Mouse (Mus musculus) adrenal gland, adult 2 months (tissue): ENCODE data around the gene Zswim4. TPM values are rescaled to one million over a fixed set of nuclear protein-coding genes. Genes with fewer than 3 reads are reported as not detected.

Source experiments
- DNase-seq: peaks from one replicate; pipeline ENCODE4 v3.0.0; 2021
- polyA plus RNA-seq: library from polyadenylated mRNA; depleted of rRNA; stranded (reverse); fragments of >200 nt; gene quantifications from 2 replicates; pipeline ENCODE4 v1.2.3, GENCODE M21; 2012
- total RNA-seq, 2 experiments: library from RNA; stranded (reverse); gene quantifications; 2 replicates each; pipeline ENCODE4 v1.2.3; 2021

Zswim4 gene
- total and polyA plus RNA-seq, 3 experiments = 31.4 to 76.1 (median 55.6) TPM

- no peak for DNase-seq
Observed at GRCm38 (mm10) chr8:84200126-84200555, 36.7 kb downstream of the Zswim4 start.

DNA sequence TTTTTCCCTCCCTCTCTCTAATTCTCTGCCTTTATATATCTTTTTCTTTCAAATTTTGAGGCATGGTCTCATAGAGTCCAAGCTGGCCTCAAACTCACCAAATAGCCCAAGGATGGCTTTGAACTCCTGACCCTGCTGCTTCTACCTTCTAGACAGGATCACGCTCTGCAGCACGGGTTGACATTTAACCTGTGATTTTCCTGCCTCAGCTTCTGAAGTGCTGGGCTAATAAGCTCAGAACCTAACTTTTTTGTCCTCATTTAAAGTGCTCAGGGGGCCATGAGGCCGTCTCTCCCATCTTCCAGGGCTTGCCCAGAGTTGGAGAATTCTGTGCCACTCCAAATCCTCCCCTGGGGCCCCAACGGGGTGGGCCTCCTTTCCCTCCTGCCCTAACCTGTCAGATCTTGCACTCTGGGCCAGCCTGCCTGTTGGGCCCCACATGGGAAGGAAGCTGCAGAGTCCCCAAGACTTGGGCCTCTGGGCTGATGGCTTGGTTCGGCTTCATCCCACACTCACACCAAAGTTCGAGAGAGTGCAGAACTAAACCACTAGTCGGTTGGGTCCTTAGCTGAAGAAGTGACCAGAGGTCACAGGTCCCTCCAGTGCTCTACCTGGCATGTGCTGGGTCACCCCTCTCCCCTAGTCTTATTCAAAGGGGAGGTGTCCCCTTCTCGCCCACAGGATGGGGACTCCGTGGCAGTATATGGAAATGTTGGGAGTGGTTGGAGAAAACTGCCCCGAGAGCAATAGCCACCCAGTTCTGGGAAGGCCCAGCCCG lies 37.3 kb downstream of the Zswim4 start:
- DNase-seq = no peak

DNA sequence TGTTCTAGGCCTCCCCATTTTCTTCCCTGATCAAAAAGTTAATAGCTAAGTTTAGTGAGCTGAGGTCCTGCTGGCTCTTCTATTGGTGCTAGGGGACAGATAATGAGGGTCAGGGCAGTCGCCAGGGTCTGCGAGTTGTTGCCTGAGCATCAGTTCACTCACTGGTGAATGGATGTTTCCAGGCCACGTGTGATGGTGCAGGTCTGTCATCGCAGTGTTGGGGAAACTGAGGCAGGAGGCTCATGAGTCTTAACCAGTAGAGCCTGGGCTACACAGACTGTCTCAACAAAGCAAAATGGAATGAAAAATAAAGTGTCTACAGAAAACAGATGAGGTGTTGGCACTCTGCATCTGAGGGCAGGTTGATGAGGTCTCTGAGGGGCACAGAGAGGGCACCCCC lies 38.0 kb downstream of the Zswim4 start:
- DNase-seq = no peak

GRCm38 (mm10) chr8:84197922-84198774 lies 38.7 kb downstream of the Zswim4 start:
- peak; percentile 95 for DNase-seq

GRCm38 (mm10) chr8:84197141-84197921 lies 39.5 kb downstream of the Zswim4 start:
- DNase-seq = peak; percentile 90

GRCm38 (mm10) chr8:84194224-84194743 lies 42.6 kb downstream of the Zswim4 start:
- DNase-seq = no peak

DNA sequence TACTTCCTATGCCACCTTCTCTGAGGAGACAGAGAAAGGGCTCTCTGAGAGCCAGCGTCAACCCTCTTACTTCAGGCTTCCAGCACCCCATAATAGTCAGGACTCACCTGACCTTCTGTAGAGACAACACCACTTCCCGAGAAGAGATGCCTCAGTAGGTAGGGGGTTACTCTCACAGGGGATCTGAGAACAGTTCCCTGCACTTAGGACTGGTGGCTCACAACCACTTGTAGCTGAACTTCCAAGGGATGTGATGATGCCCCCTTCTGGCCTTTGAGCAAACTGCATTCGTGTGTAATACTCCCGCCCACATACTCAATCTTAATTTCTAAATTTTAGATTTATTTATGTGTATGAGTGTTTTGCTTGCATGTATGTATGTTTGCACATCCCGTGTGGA lies 43.3 kb downstream of the Zswim4 start:
- DNase-seq = no peak

GRCm38 (mm10) chr8:84193161-84193560 lies 43.7 kb downstream of the Zswim4 start:
- DNase-seq = no peak

DNA sequence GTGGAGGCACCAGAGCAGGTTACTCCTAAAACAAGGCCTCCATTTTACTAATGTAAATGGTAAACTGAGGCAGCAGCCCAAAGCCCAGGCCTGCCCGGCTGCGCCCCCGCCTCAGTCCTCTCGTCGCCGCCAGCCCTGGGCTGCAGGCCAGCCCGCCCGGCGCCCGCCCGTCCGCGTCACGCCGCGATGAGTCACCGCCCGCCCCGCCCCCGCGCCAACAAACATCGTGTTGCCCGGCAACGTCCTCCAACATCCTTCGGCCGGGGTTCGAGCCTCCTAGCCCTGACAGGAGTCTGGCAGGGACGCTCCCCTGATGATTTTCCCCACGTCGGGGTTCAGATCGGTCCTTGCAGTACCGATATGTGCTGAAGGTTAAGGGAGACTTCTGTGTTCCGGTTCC lies 44.3 kb downstream of the Zswim4 start:
- DNase-seq = peak; percentile 92

DNA sequence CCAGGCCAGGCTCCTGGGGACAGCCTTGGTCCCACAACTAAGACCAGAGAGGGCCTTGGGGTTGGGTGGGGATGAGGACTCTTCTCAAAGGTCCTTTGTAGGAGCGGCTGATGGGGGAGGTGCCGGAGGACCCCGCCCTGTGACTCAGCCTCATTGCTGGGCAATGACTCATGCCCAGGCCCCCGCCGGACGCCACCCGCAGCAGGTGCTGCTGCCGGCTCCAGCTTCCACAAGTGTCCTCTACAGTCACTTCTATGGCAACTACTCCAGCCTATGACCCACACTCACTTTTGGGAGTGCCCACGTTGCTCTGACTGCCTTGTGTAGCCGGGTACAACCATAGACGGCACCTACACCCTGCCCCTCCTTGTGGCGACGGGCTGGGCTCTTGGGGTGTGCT lies 44.8 kb downstream of the Zswim4 start:
- DNase-seq = peak; percentile 92

GRCm38 (mm10) chr8:84190191-84190867 lies 46.5 kb downstream of the Zswim4 start:
- no peak for DNase-seq

- DNase-seq = peak; percentile 69
Observed at GRCm38 (mm10) chr8:84189603-84190002, 47.3 kb downstream of the Zswim4 start.

GRCm38 (mm10) chr8:84188671-84189070 lies 48.2 kb downstream of the Zswim4 start:
- DNase-seq = no peak

GRCm38 (mm10) chr8:84187065-84187755 lies 49.6 kb downstream of the Zswim4 start:
- DNase-seq = peak; percentile 70

- peak; percentile 85 for DNase-seq
Observed at GRCm38 (mm10) chr8:84186547-84186946, 50.3 kb downstream of the Zswim4 start.

DNA sequence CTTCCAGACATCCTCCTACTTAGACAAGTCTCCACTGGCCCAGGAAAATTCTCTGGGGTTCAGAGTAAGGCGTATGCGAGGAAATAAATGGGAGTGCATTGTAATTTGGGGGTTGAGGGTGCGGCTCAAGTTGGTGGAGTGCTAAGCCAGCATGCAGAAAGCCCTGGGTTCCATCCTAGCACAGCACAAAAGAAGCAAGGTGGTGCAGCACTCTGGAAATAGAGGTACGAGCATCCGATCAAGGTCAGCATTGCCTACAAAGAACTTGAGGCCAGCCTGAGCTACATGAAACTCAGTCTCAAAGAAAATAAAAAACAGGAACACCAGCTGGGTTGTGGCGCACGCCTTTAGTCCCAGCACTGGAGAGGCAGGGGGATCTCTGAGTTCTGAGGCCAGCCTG lies 51.7 kb downstream of the Zswim4 start, which contains the start of gene Nanos3:
Nanos3 (minus strand) TSS at position 101 of the 400 bp plus-strand sequence.
- no peak for DNase-seq

- no peak for DNase-seq
Observed at GRCm38 (mm10) chr8:84184085-84185043, 52.5 kb downstream of the Zswim4 start.

DNA sequence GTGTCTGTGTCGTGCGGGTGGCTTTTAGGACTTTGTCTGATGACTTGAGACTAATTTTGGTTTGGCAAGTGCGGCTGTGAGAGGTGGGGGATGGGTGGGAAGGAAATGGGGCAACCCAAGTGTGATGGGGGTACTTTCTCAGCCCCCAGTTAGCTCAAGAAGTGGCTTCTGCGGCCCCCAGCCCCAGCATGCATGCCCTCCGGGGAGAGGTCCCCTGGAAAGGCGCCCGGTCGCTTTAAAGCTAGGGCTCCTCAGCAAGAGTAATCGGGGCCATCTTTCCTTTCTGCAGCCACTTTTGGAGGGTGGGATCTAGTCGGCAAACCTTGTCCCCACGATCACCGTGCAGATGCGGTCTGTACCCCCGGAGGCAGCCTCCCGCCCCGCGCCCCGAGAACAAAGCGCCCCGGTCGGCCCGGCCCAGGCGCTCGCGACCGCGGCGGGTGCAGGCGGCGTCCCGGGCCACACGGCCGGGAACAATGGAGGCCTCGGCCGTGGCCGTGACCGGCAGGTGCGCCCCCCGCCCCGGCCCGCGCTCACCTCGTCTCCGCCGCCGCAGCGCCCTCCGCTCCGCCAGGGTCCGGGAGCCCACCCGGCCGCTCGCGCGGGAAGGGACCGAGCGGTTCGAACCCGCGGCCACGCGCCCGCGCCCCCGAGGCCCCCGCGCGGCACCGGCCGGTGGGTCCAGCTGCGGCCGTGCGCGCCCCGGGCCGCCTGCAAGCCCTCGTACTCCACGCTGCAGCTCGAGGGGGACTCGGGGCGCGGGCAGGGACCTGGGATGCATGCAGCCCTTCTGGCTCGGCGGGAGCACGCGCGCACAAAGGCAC lies 53.4 kb downstream of the Zswim4 start:
- DNase-seq = peak; percentile 53

- DNase-seq = no peak
Observed at GRCm38 (mm10) chr8:84182833-84183232, 54.0 kb downstream of the Zswim4 start.
